Mouse (Mus musculus) intestine, embryonic 14.5 days (tissue): ENCODE results near the gene Morn1. TPM values are rescaled to one million over a fixed set of nuclear protein-coding genes. Genes with fewer than 3 reads are reported as not detected.

Experiments
- ATAC-seq: fragments of 200-750 bp; cut with Nextera tagmentation; replicated peaks from 2 replicates; pipeline ENCODE4 v1.8.0; 2017; ENCODE audit warnings: low read depth, moderate number of reproducible peaks, moderate TSS enrichment, moderate library complexity; ENCODE audit not compliant: low FRiP score, low TSS enrichment
- DNase-seq: peaks from one replicate; pipeline ENCODE4 v3.0.0-alpha.2; 2018; ENCODE audit warnings: low spot score
- H3K27ac ChIP-seq: fragments of 300-500 bp; sonication (generic); 2 replicates; pipeline ENCODE4 v1.5.1; 2014; ENCODE audit warnings: low read depth, mild to moderate bottlenecking, control low read depth
- H3K27me3 ChIP-seq: fragments of 300-500 bp; sonication (generic); replicated peaks from 2 replicates; pipeline ENCODE4 v1.6.1; 2014; ENCODE audit warnings: low read length, control low read depth; ENCODE audit not compliant: control insufficient read depth, insufficient read depth
- H3K36me3 ChIP-seq: fragments of 300-500 bp; sonication (generic); 2 replicates; pipeline ENCODE4 v1.6.1; 2014; ENCODE audit warnings: low read length, control low read depth; ENCODE audit not compliant: control insufficient read depth, insufficient read depth
- H3K4me1 ChIP-seq: fragments of 300-500 bp; sonication (generic); replicated peaks from 2 replicates; pipeline ENCODE4 v1.6.1; 2014; ENCODE audit warnings: low read length, control low read depth, mixed read lengths; ENCODE audit not compliant: control insufficient read depth, insufficient read depth
- H3K4me2 ChIP-seq: fragments of 300-500 bp; sonication (generic); 2 replicates; pipeline ENCODE4 v1.6.1; 2014; ENCODE audit warnings: low read length
- H3K4me3 ChIP-seq: fragments of 300-500 bp; sonication (generic); 2 replicates; pipeline ENCODE4 v1.5.1; 2014; ENCODE audit warnings: low read depth, low read length, control low read depth, mixed read lengths
- H3K9ac ChIP-seq: fragments of 300-500 bp; sonication (generic); 2 replicates; pipeline ENCODE4 v1.6.1; 2014; ENCODE audit warnings: mild to moderate bottlenecking, low read length
- H3K9me3 ChIP-seq: fragments of 300-500 bp; sonication (generic); 2 replicates; pipeline ENCODE4 v1.6.1; 2016; ENCODE audit warnings: low read length, control low read depth; ENCODE audit not compliant: control insufficient read depth
- WGBS: fragments of 180-500 bp; shearing (Covaris S2); extraction: QIAGEN DNeasy Blood & Tissue Kit; methylation state at CpG from one replicate; pipeline ENCODE4 v1.1.7; 2014; 5-methylcytosine and 5-hydroxymethylcytosine counted together
- polyA plus RNA-seq: library from polyadenylated mRNA; unstranded; fragments of >200 nt; fragmentation: Nextera tagmentation; extraction: Ambion mirVana; gene quantifications from 2 replicates; pipeline ENCODE4 v1.2.1, GENCODE M21; 2014

Morn1 gene
- polyA plus RNA-seq, 1 experiment from 2014 or later = 3.8 TPM

DNA sequence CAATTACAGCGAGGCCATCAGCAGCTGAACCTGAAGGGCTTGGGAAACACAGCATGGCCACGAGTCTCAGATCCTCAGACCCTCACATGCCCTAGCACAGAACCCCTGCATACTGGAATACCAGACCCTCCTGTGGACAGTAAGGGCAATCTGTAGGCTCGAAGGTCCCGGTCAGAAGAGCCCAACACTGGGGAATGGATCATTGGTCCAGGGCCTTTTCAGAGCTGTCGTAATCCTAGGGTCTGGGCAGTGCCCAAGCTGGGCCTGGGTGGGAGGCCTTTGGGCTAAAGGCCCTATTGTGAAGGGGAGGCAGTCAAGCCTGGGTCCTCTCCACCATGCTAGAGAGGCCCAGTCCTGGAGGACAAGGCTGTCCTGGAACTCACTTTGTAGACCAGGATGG lies 56.5 kb downstream of the Morn1 start:
- Histone ChIP-seq H3K9me3 (no peaks in the 10 kb centered on the region), H3K4me2 (no peak overlapping the region), H3K4me1 (peaks cover 29% of the 10 kb centered on the region), H3K4me3 (no peak overlapping the region), H3K36me3 (no peaks in the 10 kb centered on the region), H3K27me3 (no peaks in the 10 kb centered on the region), H3K27ac (peak overlapping the region; percentile 98; the same call in 1 of the 2 replicates), H3K9ac (no peak overlapping the region)
- no peak for ATAC-seq
- no peak for DNase-seq
- 97% methylated on average over 5 of the region's 5 CpGs for WGBS

DNA sequence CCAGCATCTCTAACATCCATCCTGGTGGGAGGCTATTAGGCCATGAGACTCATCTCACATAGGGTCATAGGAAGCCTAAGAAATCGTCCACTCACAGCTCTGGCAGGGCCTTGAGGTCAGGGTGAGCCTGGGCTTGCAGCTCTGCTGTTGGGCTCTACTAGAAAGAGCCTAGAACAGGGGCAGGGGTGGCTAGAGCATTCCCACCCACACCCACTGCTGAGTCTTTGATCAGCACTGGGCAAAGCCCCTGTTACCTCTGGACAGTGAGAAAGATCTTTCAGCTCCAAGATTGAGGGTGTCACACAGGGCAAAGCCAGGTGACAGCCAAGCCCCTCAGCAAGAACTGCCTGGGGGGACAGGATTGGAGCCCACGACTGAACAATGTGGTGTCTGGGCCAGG lies 57.0 kb downstream of the Morn1 start:
- H3K9ac ChIP-seq = peak overlapping the region; percentile 39; the same call in 1 of the 2 replicates
- ATAC-seq = no peak
- WGBS = 52% methylated on average over 2 of the region's 2 CpGs

DNA sequence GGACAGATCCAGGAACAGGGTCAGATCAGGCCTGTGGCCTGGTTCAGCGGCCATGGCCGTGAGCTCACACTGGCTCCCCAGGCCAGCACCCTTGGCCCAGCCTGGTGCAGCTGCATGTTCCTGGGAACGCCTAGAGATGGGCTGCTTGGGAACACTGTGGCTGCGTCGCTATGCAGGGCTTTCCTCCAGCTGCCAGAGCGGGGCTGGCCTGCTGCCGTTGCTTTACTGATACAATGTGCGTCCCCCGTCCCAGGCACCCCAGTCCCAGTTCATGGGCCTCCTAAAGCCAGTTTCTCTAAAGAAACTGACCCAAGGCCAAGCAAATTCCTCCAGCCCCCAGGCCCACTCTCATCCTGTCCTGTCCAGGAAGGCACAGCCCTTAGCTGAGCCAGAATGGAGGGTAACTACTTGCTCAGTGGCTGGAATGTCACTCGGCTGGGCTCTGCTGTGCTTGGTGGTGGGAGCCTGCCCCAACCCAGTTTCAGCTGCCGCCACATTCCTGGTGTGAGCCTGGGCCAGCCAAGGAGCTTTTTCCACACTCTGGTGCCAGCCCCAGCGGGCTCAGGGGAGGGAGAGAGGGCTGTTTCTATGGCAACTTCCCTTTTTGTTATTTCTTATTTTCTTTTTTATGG lies 57.6 kb downstream of the Morn1 start:
- Histone ChIP-seq H3K4me3 (no peak overlapping the region), H3K27me3 (no peaks in the 10 kb centered on the region), H3K4me1 (peaks cover 29% of the 10 kb centered on the region), H3K4me2 (peak overlapping the region; percentile 15; the same call in 1 of the 2 replicates), H3K9me3 (no peaks in the 10 kb centered on the region), H3K9ac (peak overlapping the region; percentile 39), H3K27ac (peak overlapping the region; percentile 98), H3K36me3 (no peaks in the 10 kb centered on the region)
- peak; percentile 80 for DNase-seq
- WGBS = 23% methylated on average over 12 of the region's 12 CpGs
- peak; percentile 65 for ATAC-seq

More for the DNA sequence above, 57.0 kb downstream of the Morn1 start:
- H3K27ac ChIP-seq = peak overlapping the region; percentile 98
- no peak overlapping the region for H3K4me3 ChIP-seq
- H3K4me2 ChIP-seq = no peak overlapping the region
- peaks cover 29% of the 10 kb centered on the region for H3K4me1 ChIP-seq
- no peaks in the 10 kb centered on the region for H3K9me3 ChIP-seq
- H3K27me3 ChIP-seq = no peaks in the 10 kb centered on the region
- DNase-seq = no peak
- H3K36me3 ChIP-seq = no peaks in the 10 kb centered on the region

DNA sequence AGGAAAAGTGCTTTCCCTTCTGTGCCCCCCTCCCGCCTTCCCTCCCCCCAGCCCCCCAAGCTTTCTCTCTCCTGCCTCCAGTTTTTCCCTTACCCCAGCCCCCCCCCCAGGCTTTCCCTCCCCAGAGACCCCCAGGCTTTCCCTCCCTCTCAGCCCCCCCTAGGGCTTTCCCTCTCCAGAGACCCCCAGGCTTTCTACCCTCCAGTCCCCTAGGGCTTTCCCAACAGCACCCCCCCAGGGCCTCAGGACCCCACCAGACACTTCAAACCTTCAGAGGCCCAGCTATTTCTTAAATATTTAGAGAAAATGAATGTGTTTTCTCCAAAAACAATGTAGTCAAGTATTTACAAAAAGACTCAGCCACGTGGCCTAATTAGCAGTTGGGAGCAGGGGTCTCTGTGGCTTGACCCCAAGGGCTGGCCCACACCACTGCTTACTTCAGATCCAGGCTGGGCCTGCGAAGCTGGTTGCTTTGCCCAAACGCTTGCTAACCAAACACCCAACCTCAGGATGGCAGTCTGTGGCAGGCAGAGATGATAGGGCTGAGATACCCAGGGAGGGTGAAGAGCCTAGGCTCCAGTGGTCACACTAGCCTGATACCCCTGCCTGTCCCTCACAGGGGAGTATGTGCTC lies 58.3 kb downstream of the Morn1 start:
- Histone ChIP-seq H3K4me1 (peaks cover 34% of the 10 kb centered on the region), H3K36me3 (no peaks in the 10 kb centered on the region), H3K9ac (no peak overlapping the region), H3K27me3 (no peaks in the 10 kb centered on the region), H3K4me3 (no peak overlapping the region), H3K27ac (peak overlapping the region; percentile 98), H3K4me2 (no peak overlapping the region), H3K9me3 (no peaks in the 10 kb centered on the region)
- no peak for ATAC-seq
- DNase-seq = no peak
- WGBS = 52% methylated on average over 4 of the region's 4 CpGs

DNA sequence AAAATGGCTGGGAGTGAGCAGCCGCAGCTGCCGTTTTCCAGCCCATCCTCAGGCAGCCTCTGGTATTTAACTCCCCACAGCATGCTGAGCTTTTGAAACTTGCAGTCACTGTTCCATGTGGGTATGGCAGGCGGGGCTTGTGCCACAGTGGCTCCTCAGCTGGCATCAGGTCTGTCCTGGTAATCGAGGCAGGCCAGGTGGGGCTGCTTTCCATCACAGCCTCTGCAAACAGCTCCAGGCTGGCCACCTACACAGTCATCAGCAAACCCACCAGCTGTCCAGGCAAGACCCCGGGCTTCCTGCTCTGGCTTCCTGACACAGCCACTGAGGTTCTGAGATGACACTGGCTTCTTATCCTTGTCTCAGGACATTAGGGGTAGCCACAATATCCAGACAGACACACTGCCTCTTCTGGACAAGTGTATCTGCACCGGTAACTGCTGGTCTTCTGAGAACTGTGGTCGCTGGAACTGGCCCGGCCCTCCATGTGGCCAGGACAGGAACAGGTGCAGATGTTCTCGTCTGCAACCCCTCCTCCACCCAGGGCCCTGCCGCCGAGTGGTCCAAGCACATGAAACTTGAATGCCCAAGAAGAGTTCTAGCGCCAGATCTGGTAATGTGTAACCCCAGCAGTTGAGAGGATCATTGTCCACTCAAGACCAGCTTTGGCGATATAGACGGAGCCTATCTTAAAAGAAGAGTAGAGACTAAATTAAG lies 59.9 kb downstream of the Morn1 start:
- Histone ChIP-seq H3K4me1 (peaks cover 43% of the 10 kb centered on the region), H3K4me2 (no peak overlapping the region), H3K9ac (no peak overlapping the region), H3K4me3 (no peak overlapping the region), H3K27me3 (no peaks in the 10 kb centered on the region), H3K9me3 (no peaks in the 10 kb centered on the region), H3K27ac (peak overlapping the region; percentile 17), H3K36me3 (no peaks in the 10 kb centered on the region)
- ATAC-seq = no peak
- 62% methylated on average over 14 of the region's 14 CpGs for WGBS
- DNase-seq = no peak

DNA sequence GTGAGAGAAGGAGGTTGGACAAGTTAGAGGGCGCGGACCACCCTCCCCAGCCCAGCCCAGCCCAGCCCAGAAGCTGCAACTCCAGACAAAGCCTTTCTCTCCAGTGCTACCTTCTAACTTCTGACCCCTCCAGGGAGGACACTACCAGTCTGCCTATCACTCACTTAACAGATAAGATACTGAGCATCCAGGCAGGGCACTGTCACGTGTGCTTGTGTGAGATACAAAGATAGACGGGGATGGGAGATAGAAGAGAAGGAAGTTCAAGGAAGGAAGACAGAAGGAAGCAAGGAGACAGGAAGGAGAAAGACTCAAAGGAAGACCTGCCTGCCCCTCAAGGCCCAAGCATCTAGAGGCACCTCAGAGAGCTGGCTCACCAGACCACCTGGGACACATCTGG lies 62.1 kb downstream of the Morn1 start:
- Histone ChIP-seq H3K4me1 (peaks cover 49% of the 10 kb centered on the region), H3K9me3 (no peaks in the 10 kb centered on the region), H3K27me3 (no peaks in the 10 kb centered on the region), H3K36me3 (no peaks in the 10 kb centered on the region; the same call in 1 of the 2 replicates), H3K9ac (no peak overlapping the region), H3K27ac (0 out of 2 replicates have a peak overlapping the region, but pooled peaks have one; percentile 80), H3K4me2 (no peak overlapping the region), H3K4me3 (no peak overlapping the region)
- DNase-seq (no peak), ATAC-seq (no peak)
- 72% methylated on average over 4 of the region's 4 CpGs for WGBS

DNA sequence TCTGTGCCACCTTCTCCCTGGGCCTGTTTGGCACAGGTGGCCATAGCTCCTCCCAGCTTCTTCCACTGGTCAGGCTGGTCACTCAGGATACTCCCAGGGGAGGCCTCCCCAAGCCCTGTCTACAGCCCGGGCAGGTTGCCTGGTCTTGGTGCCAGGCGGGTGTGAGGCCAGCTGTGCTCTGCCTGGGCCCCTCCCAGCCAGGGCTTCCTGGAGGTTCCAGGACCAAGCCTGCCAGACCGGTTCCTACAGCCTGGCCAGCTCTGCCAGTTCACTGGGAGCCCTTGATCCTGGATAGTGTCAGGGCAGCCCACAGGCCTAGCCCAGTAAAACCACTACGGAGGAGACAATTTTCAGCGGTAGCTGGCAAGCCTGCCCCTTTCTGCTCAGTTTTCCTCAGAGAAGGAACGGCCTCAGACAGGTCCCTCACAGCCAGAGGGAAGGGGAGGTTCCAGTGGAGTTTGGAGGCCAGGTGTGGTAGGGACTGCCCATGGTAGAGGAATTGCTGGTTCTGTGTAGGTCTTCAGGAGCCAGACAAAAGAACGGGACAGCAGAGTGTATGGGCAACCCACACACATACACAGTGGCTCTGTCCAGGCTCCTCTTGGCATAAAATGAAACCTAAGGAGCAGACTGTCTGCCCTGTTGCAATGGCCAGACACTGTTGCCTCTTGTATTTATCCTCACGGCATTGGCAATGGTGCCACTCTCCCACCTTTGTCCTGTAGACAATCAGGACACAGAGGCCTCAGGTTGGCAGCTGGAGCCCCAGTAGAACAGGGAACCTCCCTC lies 62.7 kb downstream of the Morn1 start:
- H3K9ac ChIP-seq = no peak overlapping the region
- 60% methylated on average over 8 of the region's 8 CpGs for WGBS

DNA sequence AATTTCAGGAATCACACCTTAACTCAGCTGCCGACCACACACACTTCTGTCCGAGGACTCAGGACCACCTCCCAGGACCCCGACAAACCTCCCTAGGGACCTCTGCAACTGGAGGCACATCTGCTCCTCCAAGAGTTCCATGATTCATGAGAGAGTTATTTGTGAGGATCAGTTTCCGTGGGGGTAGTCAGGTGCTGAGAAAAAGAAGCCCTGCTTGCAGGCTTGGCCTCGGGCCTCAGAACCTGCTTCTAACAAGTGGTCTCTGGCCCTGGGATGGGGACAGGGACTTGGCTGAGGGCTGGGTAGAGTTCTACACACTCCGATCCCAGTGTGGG lies 63.5 kb downstream of the Morn1 start:
- no peaks in the 10 kb centered on the region for H3K9me3 ChIP-seq
- peaks cover 5% of the 10 kb centered on the region for H3K36me3 ChIP-seq
- ATAC-seq = no peak; the same call in 1 of the 2 replicates
- no peaks in the 10 kb centered on the region for H3K27me3 ChIP-seq
- peaks cover 34% of the 10 kb centered on the region for H3K4me1 ChIP-seq
- 54% methylated on average over 6 of the region's 6 CpGs for WGBS
- no peak overlapping the region for H3K4me3 ChIP-seq
- DNase-seq = no peak
- H3K4me2 ChIP-seq = peak overlapping the region; percentile 79
- peak overlapping the region; percentile 80 for H3K27ac ChIP-seq
- peak overlapping the region; percentile 68 for H3K9ac ChIP-seq

More for the DNA sequence above, 62.7 kb downstream of the Morn1 start:
- peaks cover 42% of the 10 kb centered on the region for H3K4me1 ChIP-seq
- no peaks in the 10 kb centered on the region; the same call in 1 of the 2 replicates for H3K36me3 ChIP-seq
- ATAC-seq (peak; percentile 43), DNase-seq (peak; percentile 73)
- H3K9me3 ChIP-seq = no peaks in the 10 kb centered on the region
- peak overlapping the region; percentile 80 for H3K27ac ChIP-seq
- 0 out of 2 replicates have a peak overlapping the region, but pooled peaks have one; percentile 9 for H3K4me2 ChIP-seq
- H3K4me3 ChIP-seq = no peak overlapping the region
- no peaks in the 10 kb centered on the region for H3K27me3 ChIP-seq
